22 mouse cellular contexts compared by ENCODE assay signal in the genomic region with DNA sequence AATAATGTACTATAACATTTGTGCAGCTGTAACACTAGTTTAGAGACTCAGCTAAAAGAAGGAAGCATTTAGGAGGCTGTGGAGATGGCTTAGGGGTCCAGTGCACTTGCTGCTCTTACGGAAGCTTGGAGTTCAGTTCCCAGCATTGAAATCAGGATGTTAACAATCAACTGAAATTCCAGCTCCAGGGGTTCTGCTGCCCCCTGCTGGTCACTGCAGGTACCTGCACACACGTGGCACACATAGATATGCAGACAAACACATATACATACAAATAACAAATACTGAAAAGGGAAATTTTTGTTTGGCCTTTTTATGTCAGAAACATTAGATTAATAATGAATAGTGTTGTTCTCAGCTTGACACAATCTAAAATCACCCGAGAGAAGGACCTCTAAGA.
DNase-seq lines count a peak whose midpoint lies in the region; ATAC-seq and TF ChIP-seq lines count a peak whose summit lies in the region.
"Had no signal": no experiment of that assay in that cellular context is flagged by ENCODE, and none has a peak within 500 bp of the region (broad histone marks: within the 10 kb centered on the region; RNA-seq: fewer than 3 reads in every experiment).

No protein-coding gene starts in this region.

- no peaks in the 10 kb centered on the region for H3K9me3 ChIP-seq in forebrain, postnatal 0 days (ENCODE audit: low read length)
- no peaks in the 10 kb centered on the region for H3K9me3 ChIP-seq in forebrain, embryonic 16.5 days (ENCODE audit: control insufficient read depth, low read length)
- no peaks in the 10 kb centered on the region; the same call in 1 of the 2 replicates for H3K9me3 ChIP-seq in kidney, postnatal 0 days (replicated peaks; ENCODE audit: low read length)
- no peaks in the 10 kb centered on the region for H3K9me3 ChIP-seq in midbrain, postnatal 0 days (ENCODE audit: low read length)
- no peaks in the 10 kb centered on the region; the same call in 1 of the 2 replicates for H3K9me3 ChIP-seq in midbrain, embryonic 10.5 days (replicated peaks)
- no peaks in the 10 kb centered on the region for H3K9me3 ChIP-seq in stomach, postnatal 0 days (ENCODE audit: control insufficient read depth, low read length)
- H3K9me3 ChIP-seq: hindbrain, embryonic 15.5 days had no signal

- no peak overlapping the region for H3K4me3 ChIP-seq in forebrain, postnatal 0 days (ENCODE audit: low read depth, low read length)
- H3K4me3 ChIP-seq in forebrain, embryonic 16.5 days (replicated peaks; ENCODE audit: low read length) = no peak overlapping the region
- no peak overlapping the region for H3K4me3 ChIP-seq in kidney, postnatal 0 days (replicated peaks; ENCODE audit: low read depth, low read length)
- no peak overlapping the region for H3K4me3 ChIP-seq in midbrain, postnatal 0 days (ENCODE audit: low read depth, low read length)
- H3K4me3 ChIP-seq in midbrain, embryonic 10.5 days = no peak overlapping the region
- H3K4me3 ChIP-seq in stomach, postnatal 0 days (ENCODE audit: low read depth, low read length) = no peak overlapping the region
- H3K4me3 ChIP-seq: erythroblast, embryonic 14.5 days; forebrain, embryonic 13.5 days; heart, embryonic 12.5 days; hindbrain, embryonic 15.5 days; limb, embryonic 13.5 days had no signal

- no peak for ATAC-seq in forebrain, postnatal 0 days
- ATAC-seq in forebrain, embryonic 16.5 days = no peak
- ATAC-seq in kidney, postnatal 0 days (replicated peaks; ENCODE audit: low FRiP score, low read depth) = no peak
- ATAC-seq in midbrain, postnatal 0 days (ENCODE audit: low FRiP score) = no peak
- ATAC-seq in stomach, postnatal 0 days (ENCODE audit: low FRiP score, low TSS enrichment) = no peak
- no peak for ATAC-seq in erythroblast, adult 5-6 weeks (replicated peaks; ENCODE audit: low FRiP score, poor library complexity, severe bottlenecking)
- ATAC-seq: forebrain, embryonic 13.5 days had no signal

- H3K4me2 ChIP-seq in forebrain, postnatal 0 days (ENCODE audit: low read depth) = no peak overlapping the region
- H3K4me2 ChIP-seq in forebrain, embryonic 16.5 days (ENCODE audit: low read length) = no peak overlapping the region
- no peak overlapping the region for H3K4me2 ChIP-seq in kidney, postnatal 0 days (ENCODE audit: low read length)
- no peak overlapping the region for H3K4me2 ChIP-seq in midbrain, postnatal 0 days (ENCODE audit: low read depth, low read length, poor library complexity, severe bottlenecking)
- no peak overlapping the region for H3K4me2 ChIP-seq in stomach, postnatal 0 days (replicated peaks; ENCODE audit: low read depth)
- H3K4me2 ChIP-seq: forebrain, embryonic 13.5 days; heart, embryonic 12.5 days; hindbrain, embryonic 15.5 days; limb, embryonic 13.5 days; midbrain, embryonic 11.5 days had no signal

- no peak for TF ChIP-seq EP300 in stomach, postnatal 0 days (optimal IDR thresholded peaks at IDR 0.05)

- H3K36me3 ChIP-seq in forebrain, postnatal 0 days (ENCODE audit: insufficient read depth) = no peaks in the 10 kb centered on the region
- no peaks in the 10 kb centered on the region for H3K36me3 ChIP-seq in forebrain, embryonic 16.5 days (ENCODE audit: control insufficient read depth, insufficient read depth)
- no peaks in the 10 kb centered on the region for H3K36me3 ChIP-seq in kidney, postnatal 0 days (ENCODE audit: insufficient read depth, low read length)
- no peaks in the 10 kb centered on the region for H3K36me3 ChIP-seq in midbrain, postnatal 0 days (ENCODE audit: insufficient read depth, low read length)
- H3K36me3 ChIP-seq in midbrain, embryonic 10.5 days = no peaks in the 10 kb centered on the region
- H3K36me3 ChIP-seq in stomach, postnatal 0 days (ENCODE audit: control insufficient read depth, insufficient read depth, low read length) = no peaks in the 10 kb centered on the region
- H3K36me3 ChIP-seq: heart, embryonic 12.5 days; hindbrain, embryonic 15.5 days; limb, embryonic 13.5 days had no signal

- WGBS in forebrain, postnatal 0 days = 94% methylated on average over 3 of the region's 3 CpGs
- whole genome bisulfite sequencing in forebrain, embryonic 16.5 days = 88% methylated on average over 3 of the region's 3 CpGs
- WGBS in kidney, postnatal 0 days = 93% methylated on average over 3 of the region's 3 CpGs
- 94% methylated on average over 3 of the region's 3 CpGs for WGBS in midbrain, postnatal 0 days
- 94% methylated on average over 3 of the region's 3 CpGs for WGBS in midbrain, embryonic 10.5 days
- 88% methylated on average over 3 of the region's 3 CpGs for WGBS in stomach, postnatal 0 days

- no peaks in the 10 kb centered on the region for H3K4me1 ChIP-seq in forebrain, postnatal 0 days (ENCODE audit: insufficient read depth)
- H3K4me1 ChIP-seq in forebrain, embryonic 16.5 days (replicated peaks; ENCODE audit: control insufficient read depth, insufficient read depth, low read length) = no peaks in the 10 kb centered on the region
- no peaks in the 10 kb centered on the region for H3K4me1 ChIP-seq in kidney, postnatal 0 days (replicated peaks; ENCODE audit: insufficient read depth, low read length)
- no peaks in the 10 kb centered on the region for H3K4me1 ChIP-seq in midbrain, postnatal 0 days (ENCODE audit: insufficient read depth, low read length)
- H3K4me1 ChIP-seq in midbrain, embryonic 10.5 days = no peaks in the 10 kb centered on the region
- H3K4me1 ChIP-seq in stomach, postnatal 0 days (replicated peaks; ENCODE audit: control insufficient read depth, insufficient read depth) = no peaks in the 10 kb centered on the region
- H3K4me1 ChIP-seq: forebrain, embryonic 13.5 days; heart, embryonic 12.5 days; hindbrain, embryonic 15.5 days had no signal

- no peak overlapping the region for H3K9ac ChIP-seq in forebrain, postnatal 0 days
- H3K9ac ChIP-seq in forebrain, embryonic 16.5 days (replicated peaks; ENCODE audit: low read depth, low read length) = no peak overlapping the region
- H3K9ac ChIP-seq in kidney, postnatal 0 days (ENCODE audit: low read depth, low read length) = no peak overlapping the region
- no peak overlapping the region for H3K9ac ChIP-seq in midbrain, postnatal 0 days (replicated peaks; ENCODE audit: low read length, poor library complexity, severe bottlenecking)
- H3K9ac ChIP-seq in stomach, postnatal 0 days (ENCODE audit: low read length) = no peak overlapping the region
- H3K9ac ChIP-seq: forebrain, embryonic 13.5 days; heart, embryonic 12.5 days; hindbrain, embryonic 15.5 days; limb, embryonic 13.5 days had no signal

- H3K27ac ChIP-seq in forebrain, postnatal 0 days (ENCODE audit: low read depth, low read length) = no peak overlapping the region
- H3K27ac ChIP-seq in forebrain, embryonic 16.5 days (ENCODE audit: low read length) = no peak overlapping the region
- H3K27ac ChIP-seq in kidney, postnatal 0 days = no peak overlapping the region
- H3K27ac ChIP-seq in midbrain, postnatal 0 days (ENCODE audit: low read depth, low read length) = no peak overlapping the region
- no peak overlapping the region for H3K27ac ChIP-seq in midbrain, embryonic 10.5 days (replicated peaks)
- no peak overlapping the region for H3K27ac ChIP-seq in stomach, postnatal 0 days (replicated peaks)
- H3K27ac ChIP-seq: forebrain, embryonic 13.5 days; hindbrain, embryonic 15.5 days; limb, embryonic 13.5 days had no signal

- DNase-seq in forebrain, postnatal 0 days = no peak
- DNase-seq in kidney, postnatal 0 days (ENCODE audit: low spot score) = no peak
- no peak for DNase-seq in kidney, adult 9 months
- DNase-seq in midbrain, postnatal 0 days (ENCODE audit: low spot score) = no peak
- no peak for DNase-seq in midbrain, embryonic 10.5 days (ENCODE audit: low spot score)
- DNase-seq in stomach, postnatal 0 days (ENCODE audit: low spot score) = no peak
- DNase-seq: cerebellum, adult 8-10 months; heart, postnatal 14 days; kidney, adult 11 months; kidney, postnatal 25 days; layer of hippocampus, adult 9-11 months; lung, adult 2 months; lung, postnatal 4 days; thymus, postnatal 36 days had no signal

- peak; percentile 37 for TF ChIP-seq CTCF in forebrain, postnatal 0 days (IDR thresholded peaks at IDR 0.05; ENCODE audit: low read depth)
- TF ChIP-seq CTCF in kidney, postnatal 0 days (IDR thresholded peaks at IDR 0.05; ENCODE audit: low read depth) = peak; percentile 43; the same call in 1 of the 2 replicates
- TF ChIP-seq CTCF in midbrain, postnatal 0 days (IDR thresholded peaks at IDR 0.05) = peak; percentile 50
- TF ChIP-seq CTCF in stomach, postnatal 0 days (IDR thresholded peaks at IDR 0.05; ENCODE audit: low read depth) = peak; percentile 37

- H3K27me3 ChIP-seq in forebrain, postnatal 0 days (ENCODE audit: insufficient read depth, low read length) = no peaks in the 10 kb centered on the region
- H3K27me3 ChIP-seq in forebrain, embryonic 16.5 days (replicated peaks; ENCODE audit: control insufficient read depth, insufficient read depth, low read length) = no peaks in the 10 kb centered on the region
- no peaks in the 10 kb centered on the region for H3K27me3 ChIP-seq in kidney, postnatal 0 days (ENCODE audit: insufficient read depth, low read length)
- no peaks in the 10 kb centered on the region for H3K27me3 ChIP-seq in midbrain, postnatal 0 days (ENCODE audit: insufficient read depth, low read length)
- no peaks in the 10 kb centered on the region for H3K27me3 ChIP-seq in midbrain, embryonic 10.5 days (ENCODE audit: low read depth, poor library complexity, severe bottlenecking)
- H3K27me3 ChIP-seq in stomach, postnatal 0 days (ENCODE audit: control insufficient read depth, insufficient read depth, low read length) = no peaks in the 10 kb centered on the region
- H3K27me3 ChIP-seq: forebrain, embryonic 13.5 days; heart, embryonic 12.5 days; hindbrain, embryonic 15.5 days; limb, embryonic 13.5 days had no signal
